Mouse (Mus musculus): Measurements from ENCODE around the gene Sqstm1. TPM values are rescaled to one million over a fixed set of nuclear protein-coding genes. Genes with fewer than 3 reads are reported as not detected.

The Sqstm1 gene
- polyA plus RNA-seq, 3 experiments from 2014 or later = 44.8 to 78.4 (median 66.5) TPM

DNA sequence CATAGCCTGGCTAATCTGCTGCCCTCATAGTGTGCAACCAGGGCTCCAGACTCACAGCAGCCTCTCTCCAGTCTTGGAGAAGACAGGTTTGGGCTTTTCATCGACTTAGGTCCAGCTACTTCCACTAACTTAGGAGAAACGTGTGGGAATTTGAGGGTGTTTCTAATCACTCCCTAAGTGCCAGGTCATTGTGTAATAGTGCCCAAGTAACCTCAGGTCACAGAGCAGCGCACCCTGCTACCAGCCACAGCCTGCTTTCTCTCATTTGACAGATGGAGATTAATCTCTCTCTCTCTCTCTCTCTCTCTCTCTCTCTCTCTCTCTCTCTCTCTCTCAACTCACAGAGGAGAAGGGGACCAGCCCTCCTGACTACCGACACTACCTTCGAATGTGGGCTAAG, 42.3 kb downstream of the Sqstm1 start:
- ATAC-seq = no peak

GRCm38 (mm10) chr11:50162338-50163050, 48.1 kb downstream of the Sqstm1 start:
- ATAC-seq = no peak

GRCm38 (mm10) chr11:50161578-50162304, 48.9 kb downstream of the Sqstm1 start:
- no peak for ATAC-seq

GRCm38 (mm10) chr11:50159347-50159746, 51.3 kb downstream of the Sqstm1 start:
- ATAC-seq = no peak

DNA sequence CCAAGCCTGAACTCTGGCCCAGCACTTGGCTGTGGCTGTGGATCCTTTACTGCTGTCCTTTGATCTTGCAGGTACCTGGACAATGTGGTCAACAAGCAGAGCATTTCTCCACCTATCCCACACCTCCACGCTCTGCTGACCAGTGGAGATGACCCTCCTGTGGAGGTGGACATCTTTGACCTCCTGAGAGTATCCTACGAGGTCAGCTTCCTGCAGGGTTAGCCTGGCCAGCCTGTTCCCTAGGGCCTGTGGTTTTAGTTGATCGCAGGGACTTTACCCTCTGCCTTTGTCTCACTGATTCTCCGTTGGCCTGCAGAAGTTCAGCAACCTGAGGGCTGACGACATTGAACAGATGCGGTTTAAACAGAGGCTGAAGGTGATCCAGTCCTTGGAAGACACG, 52.3 kb downstream of the Sqstm1 start:
- no peak for ATAC-seq

DNA sequence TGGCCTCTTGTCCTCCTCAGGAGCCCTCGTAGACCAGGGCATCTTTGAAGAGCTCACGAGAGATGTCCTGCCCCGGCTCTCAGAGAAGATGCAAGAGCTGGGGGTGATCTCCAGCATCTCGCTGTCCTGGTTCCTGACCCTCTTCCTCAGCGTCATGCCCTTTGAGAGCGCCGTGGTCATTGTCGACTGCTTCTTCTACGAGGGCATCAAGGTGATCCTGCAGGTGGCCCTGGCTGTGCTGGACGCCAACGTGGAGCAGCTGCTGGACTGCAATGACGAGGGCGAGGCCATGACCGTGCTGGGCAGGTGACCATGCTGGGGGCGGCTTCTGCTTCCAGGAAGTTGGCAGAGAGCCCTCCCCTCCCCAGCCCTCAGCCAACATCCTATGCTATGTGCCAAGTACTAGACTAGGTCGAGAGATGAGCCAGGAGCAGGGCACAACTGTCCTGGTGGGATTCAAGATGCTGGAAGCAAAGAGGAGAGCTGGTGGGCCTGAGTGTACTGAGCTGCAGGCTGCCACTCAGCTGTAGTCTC, 53.8 kb downstream of the Sqstm1 start:
- ATAC-seq = no peak

GRCm38 (mm10) chr11:50155785-50156184, 54.8 kb downstream of the Sqstm1 start:
- no peak for ATAC-seq

- no peak for ATAC-seq
Observed at GRCm38 (mm10) chr11:50154777-50155520, 55.7 kb downstream of the Sqstm1 start.

DNA sequence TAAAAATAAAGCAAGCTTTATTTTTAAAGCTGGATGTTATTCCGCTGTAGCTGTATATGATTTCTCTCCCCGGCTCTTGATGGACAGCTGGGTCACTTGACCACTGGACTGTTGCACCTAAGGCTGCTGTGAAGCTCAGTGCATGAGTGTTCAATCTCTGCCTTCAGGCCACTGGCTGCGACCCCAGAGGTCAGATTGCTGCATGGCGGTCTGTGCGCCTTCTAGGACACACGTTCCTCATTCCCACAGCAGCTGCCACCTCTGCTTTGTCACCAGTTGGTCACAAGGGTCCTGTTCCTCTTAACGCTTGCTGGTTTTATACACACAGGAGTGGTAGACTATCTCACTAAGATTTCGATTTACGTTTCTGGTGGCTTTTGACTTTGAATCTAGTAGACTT, 56.5 kb downstream of the Sqstm1 start:
- ATAC-seq = no peak

- no peak for ATAC-seq
Observed at GRCm38 (mm10) chr11:50151374-50151773, 59.3 kb downstream of the Sqstm1 start.

DNA sequence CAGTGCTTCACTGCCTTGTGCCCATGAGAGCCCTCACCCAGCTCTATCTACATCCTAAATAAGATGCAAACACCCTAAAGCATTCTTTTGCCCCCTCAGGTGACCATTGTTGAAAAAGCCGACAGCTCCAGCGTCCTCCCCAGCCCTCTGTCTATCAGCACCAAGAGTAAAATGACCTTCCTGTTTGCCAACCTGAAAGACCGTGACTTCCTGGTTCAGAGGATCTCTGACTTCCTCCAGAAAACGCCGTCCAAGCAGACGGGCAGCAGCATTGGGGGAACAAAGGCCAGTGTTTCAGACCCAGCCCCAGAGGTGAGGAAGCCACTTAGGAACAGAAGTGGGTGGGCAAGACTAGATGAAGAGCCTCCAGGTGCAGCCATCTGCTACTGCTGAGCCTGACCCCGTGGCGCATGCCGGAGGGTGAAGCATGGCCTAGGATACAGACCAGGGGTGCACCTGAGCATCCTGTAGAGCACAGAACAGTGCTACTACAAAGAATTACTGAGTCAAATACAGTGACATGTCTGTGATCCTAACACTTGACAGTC, 61.0 kb downstream of the Sqstm1 start:
- ATAC-seq = no peak

Other genes with a start within 250 kb of the Sqstm1 start
- 1 to 10 TPM; 1.1 to 4.2 (median 3.5) TPM for gene Rnf130, start 185.5 kb downstream of the Sqstm1 start, polyA plus RNA-seq (2017; shearing (Covaris generic))
- 10 to 100 TPM; 18.4 to 23.5 (median 20.9) TPM for gene Tbc1d9b, start 79.4 kb downstream of the Sqstm1 start, polyA plus RNA-seq (2017; shearing (Covaris generic))
- 10 to 100 TPM; 11.1 to 14.0 (median 12.5) TPM for gene Mrnip, start 36.4 kb downstream of the Sqstm1 start, polyA plus RNA-seq (2017; shearing (Covaris generic))
- gene Mgat4b, start 63 bp upstream of the Sqstm1 start, polyA plus RNA-seq (2017; shearing (Covaris generic)) = 1 to 10 TPM; 1.0 to 2.7 (median 1.3) TPM
- not detected for gene Ltc4s, start 27.8 kb upstream of the Sqstm1 start, polyA plus RNA-seq (2017; shearing (Covaris generic))
- gene Maml1, start 81.5 kb upstream of the Sqstm1 start, polyA plus RNA-seq (2017; shearing (Covaris generic)) = 1 to 10 TPM; 2.9 to 4.9 (median 4.8) TPM
- gene Canx, start 114.8 kb upstream of the Sqstm1 start, polyA plus RNA-seq (2017; shearing (Covaris generic)) = 100 to 1,000 TPM; 189 to 258 (median 196) TPM
- not detected for gene Cby3, start 143.6 kb upstream of the Sqstm1 start, polyA plus RNA-seq (2017; shearing (Covaris generic))
- 100 to 1,000 TPM; 155 to 240 (median 214) TPM for gene Hnrnph1, start 166.2 kb upstream of the Sqstm1 start, polyA plus RNA-seq (2017; shearing (Covaris generic))
- 10 to 100 TPM in 2 of 3 experiments, 1 to 10 TPM in 1; 7.8 to 13.4 (median 12.2) TPM for gene Rufy1, start 220.3 kb upstream of the Sqstm1 start, polyA plus RNA-seq (2017; shearing (Covaris generic))